Mouse (Mus musculus) G1E (cell line): ENCODE measurements around the gene Rad23b.

ENCODE experiments used
- CTCF ChIP-seq: IDR thresholded peaks from 2 replicates; pipeline ENCODE4 v1.5.1; 2012; ENCODE audit warnings: low read depth, low read length, inconsistent platforms, mixed read lengths
- GATA1 ChIP-seq: IDR thresholded peaks from 2 replicates; pipeline ENCODE4 v1.6.1; 2012; ENCODE audit warnings: borderline replicate concordance, low read length, inconsistent platforms, mixed read lengths
- POLR2AphosphoS5 ChIP-seq: IDR thresholded peaks from 2 replicates; pipeline ENCODE4 v1.6.1; 2012; ENCODE audit warnings: low read depth, low read length, inconsistent platforms; ENCODE audit not compliant: insufficient replicate concordance
- TAL1 ChIP-seq: conservative IDR thresholded peaks from 2 replicates; pipeline ENCODE4 v1.6.1; 2012; ENCODE audit warnings: low read depth, low read length, inconsistent platforms, mixed read lengths

- no peak for TF ChIP-seq CTCF
- no peak for TF ChIP-seq TAL1
- no peak for TF ChIP-seq POLR2AphosphoS5
- TF ChIP-seq GATA1: no peak
Observed at GRCm38 (mm10) chr4:55325786-55326518, 23.9 kb upstream of the Rad23b start.
